Mouse (Mus musculus): ENCODE measurements around the gene Gm3285. TPM values are rescaled to one million over a fixed set of nuclear protein-coding genes. Genes with fewer than 3 reads are reported as not detected.

Gene Gm3285
- total RNA-seq, 2 experiments from 2014 or later, result not detected

DNA sequence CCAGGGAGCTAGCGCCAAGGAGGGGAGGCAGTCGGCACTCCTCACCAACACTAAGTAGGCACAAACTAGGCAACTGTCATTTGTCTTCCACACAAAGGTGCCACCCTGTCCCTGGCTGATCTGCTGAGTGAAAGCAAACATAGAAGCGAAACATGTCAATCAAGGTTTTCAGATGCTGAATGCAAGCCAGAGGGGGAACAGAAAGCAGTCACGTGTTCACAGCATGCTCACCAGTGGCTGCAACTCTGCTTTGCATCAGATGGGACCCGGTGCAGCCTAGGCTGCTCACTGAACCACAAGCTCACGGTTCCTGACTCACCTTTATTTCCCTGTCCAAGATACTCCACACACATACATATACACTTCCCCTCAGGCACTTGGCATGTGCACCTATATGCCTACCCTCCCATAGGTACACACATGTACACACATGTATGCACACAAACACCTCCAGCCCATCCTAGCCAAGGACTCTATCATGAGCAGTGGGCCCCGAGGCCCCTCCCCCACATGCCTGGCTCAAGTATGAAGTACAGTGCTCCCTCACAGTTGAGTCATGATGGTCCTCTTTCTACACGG lies 29.3 kb downstream of the Gm3285 start:
- no peak for ATAC-seq (replicated peaks; ENCODE audit: low FRiP score, poor library complexity, severe bottlenecking)

- no peak for ATAC-seq (replicated peaks; ENCODE audit: low FRiP score, poor library complexity, severe bottlenecking)
These were observed 33.8 kb downstream of the Gm3285 start for GRCm38 (mm10) chr10:77895562-77895961.

DNA sequence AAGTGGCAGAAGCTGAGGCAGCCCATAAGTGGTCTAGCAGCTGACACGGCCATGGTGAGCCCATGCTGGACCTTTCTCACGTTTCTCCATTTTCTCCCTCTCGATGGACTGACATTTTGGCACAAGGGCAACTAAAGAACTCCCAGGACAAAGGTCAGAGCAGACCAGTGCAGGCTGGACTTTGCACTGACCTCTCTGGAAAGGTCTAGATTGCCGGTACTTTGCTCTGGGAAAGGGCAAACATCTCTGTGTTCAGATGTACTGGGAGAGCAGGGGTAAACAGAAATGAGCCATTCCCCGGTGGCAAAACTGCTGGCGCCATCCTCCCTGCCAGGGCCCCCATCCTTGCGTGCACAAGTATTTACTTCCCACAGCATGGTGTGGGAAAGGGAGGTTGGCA lies 38.4 kb downstream of the Gm3285 start:
- no peak for ATAC-seq (replicated peaks; ENCODE audit: low FRiP score, poor library complexity, severe bottlenecking)

GRCm38 (mm10) chr10:77900903-77901818 lies 39.4 kb downstream of the Gm3285 start:
- no peak for ATAC-seq (replicated peaks; ENCODE audit: low FRiP score, poor library complexity, severe bottlenecking)

DNA sequence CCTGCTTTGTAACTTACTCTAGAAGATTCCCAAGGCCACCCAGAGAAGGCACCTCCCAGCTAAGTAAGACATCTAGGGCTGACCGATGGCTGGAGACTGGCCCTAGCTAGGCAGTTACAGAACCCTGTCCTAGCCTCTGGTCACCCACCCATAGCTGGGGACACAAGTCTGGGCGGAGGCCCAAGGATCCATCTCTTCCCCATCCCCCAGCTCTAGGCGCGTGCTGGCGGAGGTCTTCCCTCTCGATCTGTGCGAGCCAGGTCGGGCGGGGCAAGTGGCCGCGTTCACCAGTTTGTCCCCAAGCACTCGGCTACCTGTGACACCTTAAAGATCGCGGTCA lies 40.1 kb downstream of the Gm3285 start:
- ATAC-seq (replicated peaks; ENCODE audit: low FRiP score, poor library complexity, severe bottlenecking), result no peak

DNA sequence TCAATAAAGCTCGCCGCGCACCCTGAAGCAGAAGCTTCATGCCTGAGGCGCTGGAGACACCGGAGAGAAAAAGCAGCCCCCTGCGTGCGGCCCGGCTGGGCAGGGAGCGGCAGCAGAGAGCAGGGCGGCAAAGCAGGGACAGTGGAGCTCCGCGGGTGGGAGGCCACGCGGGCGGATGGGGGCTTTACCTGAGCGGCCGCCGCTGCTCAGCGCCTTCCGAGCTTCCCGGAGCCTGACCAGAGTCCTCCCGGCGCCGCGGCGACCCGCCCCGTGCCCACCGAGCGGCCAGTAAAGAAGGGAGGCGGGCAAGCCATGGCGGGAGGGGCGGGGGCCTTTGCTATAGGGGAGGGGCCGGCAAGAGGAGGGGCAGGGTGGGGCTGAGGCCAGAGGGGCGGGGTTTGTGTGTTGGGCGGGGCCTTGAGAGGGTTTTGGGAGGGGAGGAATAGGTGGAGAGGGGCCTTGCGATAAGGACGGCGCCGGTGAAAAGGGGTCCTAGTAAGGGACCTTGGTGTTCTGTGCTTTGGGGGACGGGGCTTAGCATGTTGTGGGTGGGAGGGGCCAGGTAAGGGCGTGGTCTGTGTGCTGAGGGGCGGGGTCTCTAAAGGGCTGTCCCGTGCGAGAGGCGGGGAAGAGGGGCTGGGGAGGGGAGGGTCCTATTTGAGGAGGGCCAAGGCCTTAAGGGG lies 40.6 kb downstream of the Gm3285 start, which contains the start of gene Lrrc3:
Gene Lrrc3 (minus strand): TSS at position 326 of the 683 bp plus-strand sequence.
- ATAC-seq (replicated peaks; ENCODE audit: low FRiP score, poor library complexity, severe bottlenecking), result no peak

DNA sequence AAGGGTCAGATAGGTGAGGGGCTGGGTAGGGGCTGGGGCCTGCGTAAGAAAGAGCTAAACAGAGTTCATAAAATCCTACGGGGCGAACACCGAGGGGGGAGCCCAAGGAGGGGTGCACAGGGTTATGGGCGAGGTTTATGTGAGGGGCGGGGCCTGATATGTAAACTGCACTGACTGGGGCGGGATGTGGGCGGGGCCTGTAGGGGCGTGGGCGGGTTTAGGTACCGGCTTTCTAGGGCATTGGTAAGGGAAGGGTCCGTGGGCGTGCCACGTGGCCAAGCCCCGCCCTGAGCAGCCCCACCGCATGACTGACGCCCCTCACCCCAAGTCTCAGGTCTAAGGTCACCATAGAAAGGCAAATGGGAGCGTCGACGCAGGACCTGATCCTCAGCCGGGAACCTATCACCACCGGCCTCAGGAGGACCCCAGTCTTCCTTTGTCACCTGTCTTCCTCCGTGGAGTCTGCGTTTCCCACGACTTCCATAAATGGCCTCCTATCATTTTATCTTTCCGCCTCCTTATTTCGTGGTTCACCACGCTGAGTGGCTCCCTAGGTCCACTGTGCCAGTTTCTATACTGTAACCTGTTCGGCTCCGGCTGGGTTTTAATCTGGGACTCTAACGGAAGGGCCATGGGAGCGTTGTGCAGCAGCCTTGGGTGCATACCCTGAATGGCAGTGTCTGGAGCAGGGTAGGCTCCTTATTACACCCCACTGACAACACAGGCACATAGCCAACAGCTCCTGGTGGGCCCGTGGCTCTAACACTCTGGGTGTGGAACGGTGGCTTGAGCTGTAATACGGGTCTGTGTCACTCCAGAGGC lies 41.3 kb downstream of the Gm3285 start:
- no peak for ATAC-seq (replicated peaks; ENCODE audit: low FRiP score, poor library complexity, severe bottlenecking)

Other genes with a start within 250 kb of the Gm3285 start
Only the 30 nearest of the 31 such genes appear.
- gene Tspear, start 175.4 kb upstream of the Gm3285 start, total RNA-seq (2015; ENCODE audit: low replicate concordance), result not detected in 2 replicates
- gene Tspear, start 175.4 kb upstream of the Gm3285 start, total RNA-seq (2017; ENCODE audit: low replicate concordance), result not detected in 2 replicates
- gene Gm19402, start 171.2 kb upstream of the Gm3285 start, total RNA-seq (2015; ENCODE audit: low replicate concordance), result not detected in 2 replicates
- gene Gm19402, start 171.2 kb upstream of the Gm3285 start, total RNA-seq (2017; ENCODE audit: low replicate concordance), result not detected in 2 replicates
- gene Gm9508, start 164.7 kb upstream of the Gm3285 start, total RNA-seq (2015; ENCODE audit: low replicate concordance), result not detected in 2 replicates
- not detected in 2 replicates for gene Gm9508, start 164.7 kb upstream of the Gm3285 start, total RNA-seq (2017; ENCODE audit: low replicate concordance)
- gene Gm10272, start 155.3 kb upstream of the Gm3285 start, total RNA-seq (2015; ENCODE audit: low replicate concordance), result not detected in 2 replicates
- gene Gm10272, start 155.3 kb upstream of the Gm3285 start, total RNA-seq (2017; ENCODE audit: low replicate concordance), result not detected in 2 replicates
- gene Gm10024, start 150.5 kb upstream of the Gm3285 start, total RNA-seq (2015; ENCODE audit: low replicate concordance), result not detected in 2 replicates
- not detected in 2 replicates for gene Gm10024, start 150.5 kb upstream of the Gm3285 start, total RNA-seq (2017; ENCODE audit: low replicate concordance)
- not detected in 2 replicates for gene Gm10142, start 146.2 kb upstream of the Gm3285 start, total RNA-seq (2015; ENCODE audit: low replicate concordance)
- not detected in 2 replicates for gene Gm10142, start 146.2 kb upstream of the Gm3285 start, total RNA-seq (2017; ENCODE audit: low replicate concordance)
- gene Krtap12-1, start 141.4 kb upstream of the Gm3285 start, total RNA-seq (2015; ENCODE audit: low replicate concordance), result not detected in 2 replicates
- not detected in 2 replicates for gene Krtap12-1, start 141.4 kb upstream of the Gm3285 start, total RNA-seq (2017; ENCODE audit: low replicate concordance)
- not detected in 2 replicates for gene Gm10100, start 135.5 kb upstream of the Gm3285 start, total RNA-seq (2015; ENCODE audit: low replicate concordance)
- gene Gm10100, start 135.5 kb upstream of the Gm3285 start, total RNA-seq (2017; ENCODE audit: low replicate concordance), result not detected in 2 replicates
- not detected in 2 replicates for gene Gm18596, start 119.3 kb upstream of the Gm3285 start, total RNA-seq (2015; ENCODE audit: low replicate concordance)
- not detected in 2 replicates for gene Gm18596, start 119.3 kb upstream of the Gm3285 start, total RNA-seq (2017; ENCODE audit: low replicate concordance)
- gene Gm9736, start 110.6 kb upstream of the Gm3285 start, total RNA-seq (2015; ENCODE audit: low replicate concordance), result not detected in 2 replicates
- not detected in 2 replicates for gene Gm9736, start 110.6 kb upstream of the Gm3285 start, total RNA-seq (2017; ENCODE audit: low replicate concordance)
- gene Gm3233, start 102.3 kb upstream of the Gm3285 start, total RNA-seq (2015; ENCODE audit: low replicate concordance), result not detected in 2 replicates
- gene Gm3233, start 102.3 kb upstream of the Gm3285 start, total RNA-seq (2017; ENCODE audit: low replicate concordance), result not detected in 2 replicates
- not detected in 2 replicates for gene Gm3238, start 90.7 kb upstream of the Gm3285 start, total RNA-seq (2015; ENCODE audit: low replicate concordance)
- gene Gm3238, start 90.7 kb upstream of the Gm3285 start, total RNA-seq (2017; ENCODE audit: low replicate concordance), result not detected in 2 replicates
- gene Gm7138, start 85.0 kb upstream of the Gm3285 start, total RNA-seq (2015; ENCODE audit: low replicate concordance), result not detected in 2 replicates
- not detected in 2 replicates for gene Gm7138, start 85.0 kb upstream of the Gm3285 start, total RNA-seq (2017; ENCODE audit: low replicate concordance)
- gene Gm3250, start 79.4 kb upstream of the Gm3285 start, total RNA-seq (2015; ENCODE audit: low replicate concordance), result not detected in 2 replicates
- gene Gm3250, start 79.4 kb upstream of the Gm3285 start, total RNA-seq (2017; ENCODE audit: low replicate concordance), result not detected in 2 replicates
- gene Gm7137, start 73.8 kb upstream of the Gm3285 start, total RNA-seq (2015; ENCODE audit: low replicate concordance), result not detected in 2 replicates
- gene Gm7137, start 73.8 kb upstream of the Gm3285 start, total RNA-seq (2017; ENCODE audit: low replicate concordance), result not detected in 2 replicates
- not detected in 2 replicates for gene Gm9639, start 66.9 kb upstream of the Gm3285 start, total RNA-seq (2015; ENCODE audit: low replicate concordance)
- not detected in 2 replicates for gene Gm9639, start 66.9 kb upstream of the Gm3285 start, total RNA-seq (2017; ENCODE audit: low replicate concordance)
- not detected in 2 replicates for gene Gm19668, start 62.8 kb upstream of the Gm3285 start, total RNA-seq (2015; ENCODE audit: low replicate concordance)
- not detected in 2 replicates for gene Gm19668, start 62.8 kb upstream of the Gm3285 start, total RNA-seq (2017; ENCODE audit: low replicate concordance)
- gene Gm9507, start 50.1 kb upstream of the Gm3285 start, total RNA-seq (2015; ENCODE audit: low replicate concordance), result not detected in 2 replicates
- gene Gm9507, start 50.1 kb upstream of the Gm3285 start, total RNA-seq (2017; ENCODE audit: low replicate concordance), result not detected in 2 replicates
- not detected in 2 replicates for gene Gm2696, start 47.3 kb upstream of the Gm3285 start, total RNA-seq (2015; ENCODE audit: low replicate concordance)
- gene Gm2696, start 47.3 kb upstream of the Gm3285 start, total RNA-seq (2017; ENCODE audit: low replicate concordance), result not detected in 2 replicates
- not detected in 2 replicates for gene Krtap10-4, start 34.9 kb upstream of the Gm3285 start, total RNA-seq (2015; ENCODE audit: low replicate concordance)
- gene Krtap10-4, start 34.9 kb upstream of the Gm3285 start, total RNA-seq (2017; ENCODE audit: low replicate concordance), result not detected in 2 replicates
- not detected in 2 replicates for gene Krtap10-10, start 26.0 kb upstream of the Gm3285 start, total RNA-seq (2015; ENCODE audit: low replicate concordance)
- gene Krtap10-10, start 26.0 kb upstream of the Gm3285 start, total RNA-seq (2017; ENCODE audit: low replicate concordance), result not detected in 2 replicates
- not detected in 2 replicates for gene Gm36176, start 15.2 kb upstream of the Gm3285 start, total RNA-seq (2015; ENCODE audit: low replicate concordance)
- gene Gm36176, start 15.2 kb upstream of the Gm3285 start, total RNA-seq (2017; ENCODE audit: low replicate concordance), result not detected in 2 replicates
- gene Gm10318, start 9.1 kb upstream of the Gm3285 start, total RNA-seq (2015; ENCODE audit: low replicate concordance), result not detected in 2 replicates
- gene Gm10318, start 9.1 kb upstream of the Gm3285 start, total RNA-seq (2017; ENCODE audit: low replicate concordance), result not detected in 2 replicates
- gene Lrrc3, start 40.6 kb downstream of the Gm3285 start, total RNA-seq (2015; ENCODE audit: low replicate concordance), result not detected in 2 replicates
- gene Lrrc3, start 40.6 kb downstream of the Gm3285 start, total RNA-seq (2017; ENCODE audit: low replicate concordance), result not detected in 2 replicates
- gene Trpm2, start 108.6 kb downstream of the Gm3285 start, total RNA-seq (2015; ENCODE audit: low replicate concordance), result 3.1 and 5.4 TPM in 2 replicates
- gene Trpm2, start 108.6 kb downstream of the Gm3285 start, total RNA-seq (2017; ENCODE audit: low replicate concordance), result 3.4 and 9.8 TPM in 2 replicates
- 0.77 and 3.1 TPM in 2 replicates for gene 1810043G02Rik, start 116.5 kb downstream of the Gm3285 start, total RNA-seq (2015; ENCODE audit: low replicate concordance)
- 0.28 and 0.68 TPM in 2 replicates for gene 1810043G02Rik, start 116.5 kb downstream of the Gm3285 start, total RNA-seq (2017; ENCODE audit: low replicate concordance)
- gene Pfkl, start 148.1 kb downstream of the Gm3285 start, total RNA-seq (2015; ENCODE audit: low replicate concordance), result 0.96 and 1.5 TPM in 2 replicates
- gene Pfkl, start 148.1 kb downstream of the Gm3285 start, total RNA-seq (2017; ENCODE audit: low replicate concordance), result 7.3 and 11.6 TPM in 2 replicates
- gene Dnmt3l, start 180.0 kb downstream of the Gm3285 start, total RNA-seq (2015; ENCODE audit: low replicate concordance), result not detected in 2 replicates
- gene Dnmt3l, start 180.0 kb downstream of the Gm3285 start, total RNA-seq (2017; ENCODE audit: low replicate concordance), result 0.42 and 0.43 TPM in 2 replicates
- not detected in 2 replicates for gene Aire, start 181.6 kb downstream of the Gm3285 start, total RNA-seq (2015; ENCODE audit: low replicate concordance)
- 0.60 TPM in 1 of 2 replicates, not detected in the other for gene Aire, start 181.6 kb downstream of the Gm3285 start, total RNA-seq (2017; ENCODE audit: low replicate concordance)
- gene Icosl, start 207.3 kb downstream of the Gm3285 start, total RNA-seq (2015; ENCODE audit: low replicate concordance), result 2.3 and 2.7 TPM in 2 replicates
- gene Icosl, start 207.3 kb downstream of the Gm3285 start, total RNA-seq (2017; ENCODE audit: low replicate concordance), result 1.8 and 4.9 TPM in 2 replicates

All from erythroblast, adult 5-6 weeks (primary cell).